Mouse (Mus musculus): ENCODE data around the gene Erfe. TPM values are rescaled to one million over a fixed set of nuclear protein-coding genes. Genes with fewer than 3 reads are reported as not detected.
A peak's percentile ranks its signal among the peaks of the same experiment; 100 is the strongest.

Erfe gene
- polyA plus RNA-seq, 1 experiment from 2014 or later = 0.91 TPM

GRCm38 (mm10) chr1:91390369-91390768 lies 24.1 kb downstream of the Erfe start:
- no peak overlapping the region for H3K9ac ChIP-seq (ENCODE audit: low read length)
- DNase-seq (ENCODE audit: low spot score) = no peak
- H3K4me2 ChIP-seq (ENCODE audit: low read depth, low read length, severe bottlenecking) = no peak overlapping the region
- no peaks in the 10 kb centered on the region for H3K9me3 ChIP-seq (ENCODE audit: control insufficient read depth, low read length)
- H3K4me3 ChIP-seq (ENCODE audit: low read depth, low read length) = no peak overlapping the region
- 94% methylated on average over 5 of the region's 5 CpGs for WGBS
- no peak overlapping the region for H3K27ac ChIP-seq (ENCODE audit: low read depth, low read length)
- H3K27me3 ChIP-seq (ENCODE audit: control insufficient read depth, insufficient read depth, low read length) = no peaks in the 10 kb centered on the region
- H3K4me1 ChIP-seq (replicated peaks; ENCODE audit: control insufficient read depth, insufficient read depth, low read length) = no peaks in the 10 kb centered on the region
- H3K36me3 ChIP-seq (ENCODE audit: control insufficient read depth, insufficient read depth, low read length) = peaks cover 9% of the 10 kb centered on the region; the same call in 1 of the 2 replicates
- no peak for ATAC-seq (replicated peaks; ENCODE audit: low FRiP score)

DNA sequence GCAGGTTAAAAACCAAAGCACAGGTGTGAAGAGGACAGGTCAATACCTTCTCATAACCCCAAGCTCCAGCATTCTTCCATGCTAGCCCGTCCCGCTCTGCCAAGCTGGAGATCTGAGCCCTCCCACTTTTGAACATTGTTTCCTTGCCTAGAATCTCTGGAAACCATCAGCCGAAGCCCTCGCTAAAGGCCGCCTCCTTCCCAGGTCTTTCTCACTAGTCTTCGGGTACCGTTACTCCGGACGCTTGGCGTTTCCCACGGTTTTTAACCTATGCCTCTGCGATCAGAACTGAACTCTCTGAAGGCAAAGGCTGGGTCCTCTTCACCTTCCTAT lies 31.7 kb downstream of the Erfe start:
- peak overlapping the region; percentile 71 for H3K27ac ChIP-seq (ENCODE audit: low read depth, low read length)
- H3K4me1 ChIP-seq (replicated peaks; ENCODE audit: control insufficient read depth, insufficient read depth, low read length) = peaks cover 4% of the 10 kb centered on the region
- no peak for ATAC-seq (replicated peaks; ENCODE audit: low FRiP score)
- DNase-seq (ENCODE audit: low spot score) = no peak
- no peaks in the 10 kb centered on the region for H3K9me3 ChIP-seq (ENCODE audit: control insufficient read depth, low read length)
- peak overlapping the region; percentile 94 for H3K9ac ChIP-seq (ENCODE audit: low read length)
- H3K4me3 ChIP-seq (ENCODE audit: low read depth, low read length) = peak overlapping the region; percentile 86
- peak overlapping the region; percentile 89 for H3K4me2 ChIP-seq (ENCODE audit: low read depth, low read length, severe bottlenecking)
- WGBS = 2% methylated on average over 12 of the region's 12 CpGs
- no peaks in the 10 kb centered on the region for H3K36me3 ChIP-seq (ENCODE audit: control insufficient read depth, insufficient read depth, low read length)
- no peaks in the 10 kb centered on the region for H3K27me3 ChIP-seq (ENCODE audit: control insufficient read depth, insufficient read depth, low read length)

- DNase-seq (ENCODE audit: low spot score) (peak; percentile 92), ATAC-seq (replicated peaks; ENCODE audit: low FRiP score) (peak; percentile 96)
- Histone ChIP-seq H3K4me2 (ENCODE audit: low read depth, low read length, severe bottlenecking) (peak within 1 kb of the TSS; percentile 89), H3K4me1 (replicated peaks; ENCODE audit: control insufficient read depth, insufficient read depth, low read length) (peaks cover 4% of the 10 kb centered on the region), H3K27me3 (ENCODE audit: control insufficient read depth, insufficient read depth, low read length) (no peaks in the 10 kb centered on the region), H3K9ac (ENCODE audit: low read length) (peak within 1 kb of the TSS; percentile 94), H3K27ac (ENCODE audit: low read depth, low read length) (peak within 1 kb of the TSS; percentile 71), H3K4me3 (ENCODE audit: low read depth, low read length) (peak within 1 kb of the TSS; percentile 86), H3K36me3 (ENCODE audit: control insufficient read depth, insufficient read depth, low read length) (no peaks in the 10 kb centered on the region), H3K9me3 (ENCODE audit: control insufficient read depth, low read length) (no peaks in the 10 kb centered on the region)
- under 1% methylated on average over 57 of the region's 91 CpGs for WGBS
Observed at GRCm38 (mm10) chr1:91398260-91399062, 32.2 kb downstream of the Erfe start, which contains the start of gene Ilkap. TSS of gene Ilkap (minus strand) at chr1:91398815.

GRCm38 (mm10) chr1:91404976-91405375 lies 38.7 kb downstream of the Erfe start:
- Histone ChIP-seq H3K4me2 (ENCODE audit: low read depth, low read length, severe bottlenecking) (no peak overlapping the region), H3K4me1 (replicated peaks; ENCODE audit: control insufficient read depth, insufficient read depth, low read length) (no peaks in the 10 kb centered on the region), H3K36me3 (ENCODE audit: control insufficient read depth, insufficient read depth, low read length) (no peaks in the 10 kb centered on the region), H3K27me3 (ENCODE audit: control insufficient read depth, insufficient read depth, low read length) (no peaks in the 10 kb centered on the region; the same call in 1 of the 2 replicates), H3K9ac (ENCODE audit: low read length) (no peak overlapping the region), H3K9me3 (ENCODE audit: control insufficient read depth, low read length) (no peaks in the 10 kb centered on the region), H3K27ac (ENCODE audit: low read depth, low read length) (no peak overlapping the region), H3K4me3 (ENCODE audit: low read depth, low read length) (no peak overlapping the region)
- 39% methylated on average over 1 of the region's 1 CpGs for WGBS
- ATAC-seq (replicated peaks; ENCODE audit: low FRiP score) = no peak
- no peak for DNase-seq (ENCODE audit: low spot score)

GRCm38 (mm10) chr1:91405406-91406169 lies 39.4 kb downstream of the Erfe start:
- WGBS = 62% methylated on average over 23 of the region's 23 CpGs
- DNase-seq (ENCODE audit: low spot score) (no peak), ATAC-seq (replicated peaks; ENCODE audit: low FRiP score) (no peak)
- Histone ChIP-seq H3K9me3 (ENCODE audit: control insufficient read depth, low read length) (no peaks in the 10 kb centered on the region), H3K4me1 (replicated peaks; ENCODE audit: control insufficient read depth, insufficient read depth, low read length) (no peaks in the 10 kb centered on the region), H3K4me2 (ENCODE audit: low read depth, low read length, severe bottlenecking) (no peak overlapping the region), H3K27ac (ENCODE audit: low read depth, low read length) (no peak overlapping the region), H3K36me3 (ENCODE audit: control insufficient read depth, insufficient read depth, low read length) (no peaks in the 10 kb centered on the region), H3K4me3 (ENCODE audit: low read depth, low read length) (no peak overlapping the region), H3K9ac (ENCODE audit: low read length) (no peak overlapping the region), H3K27me3 (ENCODE audit: control insufficient read depth, insufficient read depth, low read length) (no peaks in the 10 kb centered on the region; the same call in 1 of the 2 replicates)

DNA sequence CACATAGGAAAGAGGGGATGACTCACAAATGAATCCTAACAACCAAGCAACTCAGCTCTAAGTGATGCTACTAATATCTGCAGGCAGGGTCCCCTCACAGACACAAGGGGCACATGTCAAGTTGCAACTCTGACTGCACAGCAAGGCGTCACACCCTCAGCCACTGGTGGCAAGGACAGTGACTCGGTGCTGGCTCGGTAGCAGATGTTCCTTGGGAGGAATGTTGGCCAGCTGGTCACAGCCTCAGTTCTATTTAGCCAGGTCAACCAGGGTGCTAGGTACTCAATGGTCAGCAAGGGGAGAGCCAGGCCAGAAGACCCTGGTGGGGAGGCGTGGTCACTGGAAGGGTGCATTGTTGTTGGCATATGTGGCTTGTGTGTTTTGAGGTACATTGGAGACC lies 41.6 kb downstream of the Erfe start:
- 80% methylated on average over 4 of the region's 4 CpGs for WGBS
- H3K27me3 ChIP-seq (ENCODE audit: control insufficient read depth, insufficient read depth, low read length) = no peaks in the 10 kb centered on the region; the same call in 1 of the 2 replicates

GRCm38 (mm10) chr1:91411631-91412285 lies 45.5 kb downstream of the Erfe start:
- Histone ChIP-seq H3K4me3 (ENCODE audit: low read depth, low read length) (peak overlapping the region; percentile 61), H3K27me3 (ENCODE audit: control insufficient read depth, insufficient read depth, low read length) (no peaks in the 10 kb centered on the region), H3K27ac (ENCODE audit: low read depth, low read length) (no peak overlapping the region), H3K36me3 (ENCODE audit: control insufficient read depth, insufficient read depth, low read length) (no peaks in the 10 kb centered on the region), H3K9ac (ENCODE audit: low read length) (peak overlapping the region; percentile 86), H3K4me1 (replicated peaks; ENCODE audit: control insufficient read depth, insufficient read depth, low read length) (peaks cover 20% of the 10 kb centered on the region), H3K4me2 (ENCODE audit: low read depth, low read length, severe bottlenecking) (peak overlapping the region; percentile 78), H3K9me3 (ENCODE audit: control insufficient read depth, low read length) (no peaks in the 10 kb centered on the region)
- WGBS = 48% methylated on average over 8 of the region's 8 CpGs
- ATAC-seq (replicated peaks; ENCODE audit: low FRiP score) (no peak), DNase-seq (ENCODE audit: low spot score) (peak; percentile 54)

More for the DNA sequence above, 41.6 kb downstream of the Erfe start:
- Histone ChIP-seq H3K4me3 (ENCODE audit: low read depth, low read length) (no peak overlapping the region), H3K4me1 (replicated peaks; ENCODE audit: control insufficient read depth, insufficient read depth, low read length) (peaks cover 5% of the 10 kb centered on the region), H3K36me3 (ENCODE audit: control insufficient read depth, insufficient read depth, low read length) (no peaks in the 10 kb centered on the region), H3K9ac (ENCODE audit: low read length) (no peak overlapping the region), H3K4me2 (ENCODE audit: low read depth, low read length, severe bottlenecking) (no peak overlapping the region), H3K27ac (ENCODE audit: low read depth, low read length) (no peak overlapping the region), H3K9me3 (ENCODE audit: control insufficient read depth, low read length) (no peaks in the 10 kb centered on the region)
- ATAC-seq (replicated peaks; ENCODE audit: low FRiP score) = no peak
- DNase-seq (ENCODE audit: low spot score) = no peak

GRCm38 (mm10) chr1:91412286-91413029 lies 46.2 kb downstream of the Erfe start:
- no peak for DNase-seq (ENCODE audit: low spot score)
- Histone ChIP-seq H3K4me3 (ENCODE audit: low read depth, low read length) (peak overlapping the region; percentile 61), H3K4me2 (ENCODE audit: low read depth, low read length, severe bottlenecking) (peak overlapping the region; percentile 78), H3K4me1 (replicated peaks; ENCODE audit: control insufficient read depth, insufficient read depth, low read length) (peaks cover 20% of the 10 kb centered on the region), H3K27me3 (ENCODE audit: control insufficient read depth, insufficient read depth, low read length) (no peaks in the 10 kb centered on the region), H3K36me3 (ENCODE audit: control insufficient read depth, insufficient read depth, low read length) (no peaks in the 10 kb centered on the region), H3K27ac (ENCODE audit: low read depth, low read length) (peak overlapping the region; percentile 97), H3K9ac (ENCODE audit: low read length) (peak overlapping the region; percentile 86), H3K9me3 (ENCODE audit: control insufficient read depth, low read length) (no peaks in the 10 kb centered on the region)
- WGBS = 3% methylated on average over 60 of the region's 65 CpGs
- peak; percentile 21 for ATAC-seq (replicated peaks; ENCODE audit: low FRiP score)

All from forebrain, embryonic 11.5 days (tissue).